Mouse (Mus musculus): ENCODE measurements around the gene Vsig2. TPM values are rescaled to one million over a fixed set of nuclear protein-coding genes. Genes with fewer than 3 reads are reported as not detected.

The Vsig2 gene
- total RNA-seq, 1 experiment = 4.8 TPM

DNA sequence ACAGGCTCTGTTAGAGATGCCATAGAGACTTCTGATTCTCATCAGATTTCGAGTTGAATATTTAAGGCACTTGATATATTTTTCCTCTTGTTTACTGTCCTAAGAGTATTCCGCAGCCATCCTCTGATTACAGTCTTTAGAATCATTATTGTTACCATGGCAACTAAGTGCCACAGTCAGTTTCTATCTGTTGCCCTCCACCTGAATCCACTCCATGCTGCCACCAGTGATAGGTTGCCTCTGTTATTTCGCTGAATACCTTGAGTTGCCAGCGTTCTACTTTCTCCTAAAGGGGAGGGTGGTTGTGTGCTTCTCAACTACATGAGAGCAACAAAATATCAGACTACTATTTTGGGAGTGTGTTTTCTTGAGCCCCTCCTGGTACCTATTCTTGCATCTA, 47.7 kb downstream of the Vsig2 start:
- Histone ChIP-seq H3K4me3 (ENCODE audit: insufficient read depth in 1 of 2, low read depth in 1 of 2, low read length in 2 of 2, poor library complexity in 1 of 2, severe bottlenecking in 1 of 2) (no peak overlapping the region), H3K27ac (ENCODE audit: insufficient read depth, low read depth, low read length, poor library complexity, severe bottlenecking) (no peak overlapping the region), H3K36me3 (ENCODE audit: control insufficient read depth, insufficient read depth, low read length, poor library complexity, severe bottlenecking) (no peaks in the 10 kb centered on the region), H3K4me1 (ENCODE audit: control insufficient read depth in 2 of 2, insufficient read depth in 2 of 2, low read length in 2 of 2, poor library complexity in 1 of 2) (no peaks in the 10 kb centered on the region), H3K9me3 (ENCODE audit: control insufficient read depth, insufficient read depth, low read depth, low read length) (no peaks in the 10 kb centered on the region), H3K9ac (ENCODE audit: insufficient read depth, low read depth, low read length, poor library complexity, severe bottlenecking) (no peak overlapping the region)
- in situ Hi-C loops (cut with MboI; ENCODE audit: low sequenced_read_pairs in 2 of 2, unreplicated experiment in 2 of 2) = no loop called here
- DNase-seq (ENCODE audit: low read depth, low spot score) = no peak
- TF ChIP-seq HCFC1 (IDR thresholded peaks at IDR 0.05; ENCODE audit: borderline replicate concordance, insufficient read depth, low read length) = no peak
- TF ChIP-seq CHD2 (IDR thresholded peaks at IDR 0.05; ENCODE audit: low read depth, low read length) = no peak
- no peak for TF ChIP-seq ZNF384 (IDR thresholded peaks at IDR 0.05; ENCODE audit: low read depth, low read length)
- no peak for TF ChIP-seq ZC3H11A (IDR thresholded peaks at IDR 0.05; ENCODE audit: borderline replicate concordance, low read depth, low read length)
- no peak for TF ChIP-seq MAFK (IDR thresholded peaks at IDR 0.05; ENCODE audit: insufficient read depth, low read depth, low read length)

DNA sequence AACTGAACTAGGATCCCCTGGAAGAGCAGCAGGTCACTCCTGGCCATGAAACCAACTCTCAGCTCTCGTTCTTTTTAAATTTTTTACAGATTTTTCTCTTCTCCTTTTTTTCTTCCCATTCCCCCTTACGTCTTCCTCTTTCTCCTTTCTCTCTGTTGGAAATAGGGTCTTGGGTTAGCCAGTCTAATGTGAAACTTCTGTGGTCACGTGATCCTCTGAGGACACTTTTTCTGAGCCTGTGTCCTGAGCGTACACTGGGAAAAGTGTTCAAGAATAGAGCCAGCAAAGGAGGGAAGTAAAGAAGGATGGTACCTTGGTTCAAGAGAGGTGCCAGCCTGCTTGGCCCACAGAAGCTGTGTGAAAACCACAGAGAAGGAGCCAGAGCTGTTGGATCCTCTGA, 51.3 kb downstream of the Vsig2 start:
- in situ Hi-C loops (cut with MboI; ENCODE audit: low sequenced_read_pairs in 2 of 2, unreplicated experiment in 2 of 2) = no loop called here
- no peaks in the 10 kb centered on the region for H3K36me3 ChIP-seq (ENCODE audit: control insufficient read depth, insufficient read depth, low read length, poor library complexity, severe bottlenecking)
- H3K9ac ChIP-seq (ENCODE audit: insufficient read depth, low read depth, low read length, poor library complexity, severe bottlenecking) = no peak overlapping the region
- no peak for DNase-seq (ENCODE audit: low read depth, low spot score)
- H3K4me3 ChIP-seq (ENCODE audit: insufficient read depth in 1 of 2, low read depth in 1 of 2, low read length in 2 of 2, poor library complexity in 1 of 2, severe bottlenecking in 1 of 2) = no peak overlapping the region
- no peaks in the 10 kb centered on the region for H3K9me3 ChIP-seq (ENCODE audit: control insufficient read depth, insufficient read depth, low read depth, low read length)
- no peaks in the 10 kb centered on the region for H3K4me1 ChIP-seq (ENCODE audit: control insufficient read depth in 2 of 2, insufficient read depth in 2 of 2, low read length in 2 of 2, poor library complexity in 1 of 2)
- no peak overlapping the region for H3K27ac ChIP-seq (ENCODE audit: insufficient read depth, low read depth, low read length, poor library complexity, severe bottlenecking)
- no peak for TF ChIP-seq ZC3H11A (IDR thresholded peaks at IDR 0.05; ENCODE audit: borderline replicate concordance, low read depth, low read length)
- TF ChIP-seq HCFC1 (IDR thresholded peaks at IDR 0.05; ENCODE audit: borderline replicate concordance, insufficient read depth, low read length) = no peak
- no peak for TF ChIP-seq MAFK (IDR thresholded peaks at IDR 0.05; ENCODE audit: insufficient read depth, low read depth, low read length)
- no peak for TF ChIP-seq ZNF384 (IDR thresholded peaks at IDR 0.05; ENCODE audit: low read depth, low read length)
- TF ChIP-seq CHD2 (IDR thresholded peaks at IDR 0.05; ENCODE audit: low read depth, low read length) = no peak

DNA sequence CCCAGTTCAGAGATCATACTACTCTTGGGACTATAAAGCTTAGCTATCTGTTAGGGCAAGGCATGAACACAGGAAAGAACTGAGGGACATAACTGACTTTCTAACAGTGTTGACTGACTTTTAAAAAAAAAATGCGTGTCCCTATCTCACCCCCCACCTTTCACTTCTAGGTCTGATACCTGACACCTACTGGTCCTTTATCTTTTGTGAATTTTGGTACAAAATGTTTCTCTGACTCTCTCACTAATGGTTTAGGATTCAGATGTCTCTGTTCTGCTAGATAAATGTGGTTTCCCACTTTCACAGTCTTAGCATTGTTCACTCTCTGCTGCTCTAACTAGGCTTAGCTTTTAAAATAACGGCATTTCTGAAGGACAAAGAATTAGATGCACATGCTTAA, 53.0 kb downstream of the Vsig2 start:
- in situ Hi-C loops (cut with MboI; ENCODE audit: low sequenced_read_pairs in 2 of 2, unreplicated experiment in 2 of 2) = no loop called here

DNA sequence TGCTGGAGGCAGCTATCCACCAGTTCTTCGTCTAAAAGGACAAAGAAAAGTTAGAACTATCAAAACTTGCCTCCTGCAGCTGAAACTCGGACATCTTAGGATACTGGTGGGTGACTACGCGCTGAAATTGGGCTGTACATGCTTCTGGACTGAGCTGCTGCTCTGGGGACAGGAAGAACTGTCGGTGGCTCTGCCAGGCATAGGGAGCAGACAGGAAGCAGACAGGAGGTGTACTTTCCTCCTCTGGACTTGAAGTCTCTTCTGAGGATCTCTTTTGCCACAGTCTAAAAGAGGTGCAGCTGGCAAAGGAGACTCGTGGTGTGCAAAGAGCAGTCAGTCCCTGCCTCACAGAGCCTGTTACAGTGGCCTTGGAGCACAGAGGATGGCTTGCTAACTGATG, 53.6 kb downstream of the Vsig2 start:
- H3K9me3 ChIP-seq (ENCODE audit: control insufficient read depth, insufficient read depth, low read depth, low read length) = no peaks in the 10 kb centered on the region
- TF ChIP-seq ZC3H11A (IDR thresholded peaks at IDR 0.05; ENCODE audit: borderline replicate concordance, low read depth, low read length) = no peak
- no peak for TF ChIP-seq MAFK (IDR thresholded peaks at IDR 0.05; ENCODE audit: insufficient read depth, low read depth, low read length)
- TF ChIP-seq HCFC1 (IDR thresholded peaks at IDR 0.05; ENCODE audit: borderline replicate concordance, insufficient read depth, low read length) = no peak
- TF ChIP-seq CHD2 (IDR thresholded peaks at IDR 0.05; ENCODE audit: low read depth, low read length) = no peak
- no peak for TF ChIP-seq ZNF384 (IDR thresholded peaks at IDR 0.05; ENCODE audit: low read depth, low read length)
- DNase-seq (ENCODE audit: low read depth, low spot score) = no peak
- in situ Hi-C loops (cut with MboI; ENCODE audit: low sequenced_read_pairs in 2 of 2, unreplicated experiment in 2 of 2) = no loop called here
- no peaks in the 10 kb centered on the region for H3K36me3 ChIP-seq (ENCODE audit: control insufficient read depth, insufficient read depth, low read length, poor library complexity, severe bottlenecking)
- H3K4me3 ChIP-seq (ENCODE audit: insufficient read depth in 1 of 2, low read depth in 1 of 2, low read length in 2 of 2, poor library complexity in 1 of 2, severe bottlenecking in 1 of 2) = no peak overlapping the region
- H3K27ac ChIP-seq (ENCODE audit: insufficient read depth, low read depth, low read length, poor library complexity, severe bottlenecking) = no peak overlapping the region
- no peaks in the 10 kb centered on the region for H3K4me1 ChIP-seq (ENCODE audit: control insufficient read depth in 2 of 2, insufficient read depth in 2 of 2, low read length in 2 of 2, poor library complexity in 1 of 2)
- H3K9ac ChIP-seq (ENCODE audit: insufficient read depth, low read depth, low read length, poor library complexity, severe bottlenecking) = no peak overlapping the region

More for the DNA sequence above, 53.0 kb downstream of the Vsig2 start:
- no peak overlapping the region for H3K4me3 ChIP-seq (ENCODE audit: insufficient read depth in 1 of 2, low read depth in 1 of 2, low read length in 2 of 2, poor library complexity in 1 of 2, severe bottlenecking in 1 of 2)
- no peak overlapping the region for H3K9ac ChIP-seq (ENCODE audit: insufficient read depth, low read depth, low read length, poor library complexity, severe bottlenecking)
- H3K36me3 ChIP-seq (ENCODE audit: control insufficient read depth, insufficient read depth, low read length, poor library complexity, severe bottlenecking) = no peaks in the 10 kb centered on the region
- H3K9me3 ChIP-seq (ENCODE audit: control insufficient read depth, insufficient read depth, low read depth, low read length) = no peaks in the 10 kb centered on the region
- H3K27ac ChIP-seq (ENCODE audit: insufficient read depth, low read depth, low read length, poor library complexity, severe bottlenecking) = no peak overlapping the region
- no peak for DNase-seq (ENCODE audit: low read depth, low spot score)
- no peaks in the 10 kb centered on the region for H3K4me1 ChIP-seq (ENCODE audit: control insufficient read depth in 2 of 2, insufficient read depth in 2 of 2, low read length in 2 of 2, poor library complexity in 1 of 2)
- TF ChIP-seq HCFC1 (IDR thresholded peaks at IDR 0.05; ENCODE audit: borderline replicate concordance, insufficient read depth, low read length) (no peak), MAFK (IDR thresholded peaks at IDR 0.05; ENCODE audit: insufficient read depth, low read depth, low read length) (no peak), ZC3H11A (IDR thresholded peaks at IDR 0.05; ENCODE audit: borderline replicate concordance, low read depth, low read length) (no peak), ZNF384 (IDR thresholded peaks at IDR 0.05; ENCODE audit: low read depth, low read length) (no peak), CHD2 (IDR thresholded peaks at IDR 0.05; ENCODE audit: low read depth, low read length) (no peak)

DNA sequence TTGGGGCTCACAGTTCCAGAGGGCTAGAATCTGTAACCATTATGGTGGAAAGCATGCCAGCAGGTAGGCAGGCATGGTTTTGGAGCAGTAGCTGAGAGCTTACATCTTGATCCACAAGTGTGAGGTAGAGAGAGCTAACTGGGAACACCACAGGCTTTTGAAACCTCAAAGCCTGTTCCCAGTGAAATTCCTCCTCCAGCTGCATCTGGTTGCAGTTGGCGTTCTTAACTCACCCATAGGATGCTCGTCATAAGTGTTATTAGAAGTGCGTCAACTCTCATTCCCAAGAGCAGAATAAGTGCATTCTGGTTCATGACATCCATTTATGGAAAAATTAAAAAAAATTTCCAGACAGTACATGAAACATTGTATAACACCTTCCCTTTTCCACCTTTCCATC, 54.6 kb downstream of the Vsig2 start:
- no peak overlapping the region for H3K4me3 ChIP-seq (ENCODE audit: insufficient read depth in 1 of 2, low read depth in 1 of 2, low read length in 2 of 2, poor library complexity in 1 of 2, severe bottlenecking in 1 of 2)
- no peaks in the 10 kb centered on the region for H3K9me3 ChIP-seq (ENCODE audit: control insufficient read depth, insufficient read depth, low read depth, low read length)
- DNase-seq (ENCODE audit: low read depth, low spot score) = no peak
- H3K27ac ChIP-seq (ENCODE audit: insufficient read depth, low read depth, low read length, poor library complexity, severe bottlenecking) = no peak overlapping the region
- in situ Hi-C loops (cut with MboI; ENCODE audit: low sequenced_read_pairs in 2 of 2, unreplicated experiment in 2 of 2) = no loop called here
- H3K36me3 ChIP-seq (ENCODE audit: control insufficient read depth, insufficient read depth, low read length, poor library complexity, severe bottlenecking) = no peaks in the 10 kb centered on the region
- no peaks in the 10 kb centered on the region for H3K4me1 ChIP-seq (ENCODE audit: control insufficient read depth in 2 of 2, insufficient read depth in 2 of 2, low read length in 2 of 2, poor library complexity in 1 of 2)
- no peak overlapping the region for H3K9ac ChIP-seq (ENCODE audit: insufficient read depth, low read depth, low read length, poor library complexity, severe bottlenecking)
- no peak for TF ChIP-seq CHD2 (IDR thresholded peaks at IDR 0.05; ENCODE audit: low read depth, low read length)
- no peak for TF ChIP-seq HCFC1 (IDR thresholded peaks at IDR 0.05; ENCODE audit: borderline replicate concordance, insufficient read depth, low read length)
- no peak for TF ChIP-seq ZNF384 (IDR thresholded peaks at IDR 0.05; ENCODE audit: low read depth, low read length)
- TF ChIP-seq MAFK (IDR thresholded peaks at IDR 0.05; ENCODE audit: insufficient read depth, low read depth, low read length) = no peak
- TF ChIP-seq ZC3H11A (IDR thresholded peaks at IDR 0.05; ENCODE audit: borderline replicate concordance, low read depth, low read length) = no peak

Other genes with a start within 250 kb of the Vsig2 start
- 6.7 and 6.9 TPM in 2 replicates for gene Ccdc15, start 190.8 kb upstream of the Vsig2 start, total RNA-seq (2012; rRNA removed)
- 0.32 and 0.36 TPM in 2 replicates for gene Hepacam, start 171.9 kb upstream of the Vsig2 start, total RNA-seq (2012; rRNA removed)
- gene Robo4, start 137.4 kb upstream of the Vsig2 start, total RNA-seq (2012; rRNA removed) = 10.8 and 11.2 TPM in 2 replicates
- gene Robo3, start 106.0 kb upstream of the Vsig2 start, total RNA-seq (2012; rRNA removed) = 1.2 and 1.4 TPM in 2 replicates
- 66.9 and 81.3 TPM in 2 replicates for gene Msantd2, start 49.9 kb upstream of the Vsig2 start, total RNA-seq (2012; rRNA removed)
- 6.5 and 6.9 TPM in 2 replicates for gene Esam, start 11.2 kb upstream of the Vsig2 start, total RNA-seq (2012; rRNA removed)
- gene Nrgn, start 13.6 kb downstream of the Vsig2 start, total RNA-seq (2012; rRNA removed) = 0.40 and 0.63 TPM in 2 replicates
- 8.5 and 13.7 TPM in 2 replicates for gene Siae, start 16.4 kb downstream of the Vsig2 start, total RNA-seq (2012; rRNA removed)
- 0.95 and 2.7 TPM in 2 replicates for gene Spa17, start 74.5 kb downstream of the Vsig2 start, total RNA-seq (2012; rRNA removed)
- gene Tbrg1, start 118.1 kb downstream of the Vsig2 start, total RNA-seq (2012; rRNA removed) = 84.1 and 120 TPM in 2 replicates
- gene Panx3, start 130.0 kb downstream of the Vsig2 start, total RNA-seq (2012; rRNA removed) = 0.13 TPM in 1 of 2 replicates, not detected in the other
- not detected in 2 replicates for gene Olfr160, start 177.0 kb downstream of the Vsig2 start, total RNA-seq (2012; rRNA removed)
- gene Olfr874, start 205.9 kb downstream of the Vsig2 start, total RNA-seq (2012; rRNA removed) = 0.22 TPM in 1 of 2 replicates, not detected in the other
- gene Olfr875, start 232.6 kb downstream of the Vsig2 start, total RNA-seq (2012; rRNA removed) = not detected in 2 replicates